Mouse (Mus musculus) midbrain, embryonic 10.5 days (tissue): Measurements from ENCODE around the gene Yipf4. TPM values are rescaled to one million over a fixed set of nuclear protein-coding genes. Genes with fewer than 3 reads are reported as not detected.
"Not testable (repeated sequence)": the region's sequence is repeated elsewhere in the genome, so short reads cannot be mapped to it uniquely, and the experiment has no call there.

Experiments
- DNase-seq: peaks from one replicate; pipeline ENCODE4 v3.0.0-alpha.2; 2017; ENCODE audit warnings: low spot score
- H3K27ac ChIP-seq: fragments of 300-500 bp; sonication (generic); replicated peaks from 2 replicates; pipeline ENCODE4 v1.5.1; 2016; ENCODE audit warnings: mild to moderate bottlenecking
- H3K27me3 ChIP-seq: fragments of 300-500 bp; sonication (generic); 2 replicates; pipeline ENCODE4 v1.6.1; 2016; ENCODE audit warnings: low read depth, mild to moderate bottlenecking; ENCODE audit not compliant: poor library complexity, severe bottlenecking
- H3K36me3 ChIP-seq: fragments of 300-500 bp; sonication (generic); 2 replicates; pipeline ENCODE4 v1.6.1; 2016; ENCODE audit warnings: mild to moderate bottlenecking, moderate library complexity
- H3K4me1 ChIP-seq: fragments of 300-500 bp; sonication (generic); 2 replicates; pipeline ENCODE4 v1.6.1; 2016
- H3K4me3 ChIP-seq: fragments of 300-500 bp; sonication (generic); 2 replicates; pipeline ENCODE4 v1.5.1; 2016; ENCODE audit warnings: mild to moderate bottlenecking, moderate library complexity
- H3K9me3 ChIP-seq: fragments of 300-500 bp; sonication (generic); replicated peaks from 2 replicates; pipeline ENCODE4 v1.6.1; 2016; ENCODE audit warnings: mild to moderate bottlenecking
- WGBS: fragments of 180-500 bp; shearing (Covaris S2); methylation state at CpG from one replicate; pipeline ENCODE4 v1.1.7; 2016; 5-methylcytosine and 5-hydroxymethylcytosine counted together
- polyA plus RNA-seq: library from polyadenylated mRNA; unstranded; fragments of >200 nt; fragmentation: Nextera tagmentation; extraction: Ambion mirVana; gene quantifications from 2 replicates; pipeline ENCODE4 v1.2.1, GENCODE M21; 2016

Gene Yipf4
- 37.0 and 38.8 TPM in 2 replicates for polyA plus RNA-seq

- Histone ChIP-seq H3K4me1 (peaks cover 8% of the 10 kb centered on the region), H3K9me3 (no peaks in the 10 kb centered on the region), H3K27ac (peak within 1 kb of the TSS; percentile 84), H3K4me3 (peak within 1 kb of the TSS; percentile 82), H3K27me3 (no peaks in the 10 kb centered on the region), H3K36me3 (peaks cover 27% of the 10 kb centered on the region)
- 5% methylated on average over 58 of the region's 58 CpGs for WGBS
- DNase-seq: peak; percentile 94
These were observed at the start of gene Yipf4 for GRCm38 (mm10) chr17:74489024-74489900. Gene Yipf4 (plus strand): TSS chr17:74489493.

- no peak overlapping the region for H3K4me3 ChIP-seq
- H3K4me1 ChIP-seq: no peaks in the 10 kb centered on the region
- no peaks in the 10 kb centered on the region for H3K36me3 ChIP-seq
- no peak for DNase-seq
- H3K9me3 ChIP-seq: no peaks in the 10 kb centered on the region
- H3K27me3 ChIP-seq: no peaks in the 10 kb centered on the region
- no peak overlapping the region for H3K27ac ChIP-seq
- WGBS: 81% methylated on average over 5 of the region's 5 CpGs
These were observed 48.8 kb upstream of the Yipf4 start for GRCm38 (mm10) chr17:74440486-74440885.

DNA sequence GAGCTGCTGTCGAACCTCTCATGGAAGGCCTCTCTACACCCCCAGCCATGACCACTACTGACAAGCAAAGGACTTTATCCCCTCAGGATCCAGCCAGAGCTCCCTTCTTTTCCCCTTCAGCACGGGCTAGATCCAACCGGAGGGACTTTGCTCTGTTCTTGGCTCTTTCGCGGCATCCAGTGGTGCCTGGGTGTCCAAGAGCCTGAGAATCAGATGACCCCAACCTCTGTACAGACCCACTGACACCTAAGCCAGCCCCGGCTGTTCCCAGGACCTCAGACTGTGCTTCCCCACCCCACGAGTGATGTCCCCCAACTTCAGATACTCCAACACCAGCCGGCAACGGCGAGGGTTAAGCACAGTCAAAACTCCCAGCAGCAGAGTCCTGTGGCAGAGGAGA is 39.5 kb upstream of the Yipf4 start:
- Histone ChIP-seq H3K9me3 (no peaks in the 10 kb centered on the region), H3K27me3 (no peaks in the 10 kb centered on the region), H3K27ac (no peak overlapping the region), H3K4me3 (no peak overlapping the region), H3K36me3 (no peaks in the 10 kb centered on the region), H3K4me1 (no peaks in the 10 kb centered on the region)
- DNase-seq: no peak
- 91% methylated on average over 10 of the region's 10 CpGs for WGBS

- WGBS: 92% methylated on average over 3 of the region's 3 CpGs
These were observed 35.4 kb upstream of the Yipf4 start for GRCm38 (mm10) chr17:74453928-74454327.

GRCm38 (mm10) chr17:74454660-74455059 is 34.6 kb upstream of the Yipf4 start:
- Histone ChIP-seq H3K27me3 (no peaks in the 10 kb centered on the region), H3K36me3 (no peaks in the 10 kb centered on the region), H3K4me1 (no peaks in the 10 kb centered on the region), H3K9me3 (no peaks in the 10 kb centered on the region), H3K4me3 (no peak overlapping the region), H3K27ac (no peak overlapping the region)
- DNase-seq: no peak
- WGBS: 89% methylated on average over 1 of the region's 1 CpGs

More at GRCm38 (mm10) chr17:74453928-74454327, 35.4 kb upstream of the Yipf4 start:
- Histone ChIP-seq H3K4me3 (no peak overlapping the region), H3K4me1 (no peaks in the 10 kb centered on the region), H3K27me3 (no peaks in the 10 kb centered on the region), H3K27ac (no peak overlapping the region), H3K9me3 (no peaks in the 10 kb centered on the region), H3K36me3 (no peaks in the 10 kb centered on the region)
- DNase-seq: no peak

- H3K27me3 ChIP-seq: no peaks in the 10 kb centered on the region
- WGBS: 96% methylated on average over 4 of the region's 4 CpGs
- H3K4me1 ChIP-seq: no peaks in the 10 kb centered on the region
- H3K36me3 ChIP-seq: no peaks in the 10 kb centered on the region
- no peak overlapping the region for H3K4me3 ChIP-seq
- no peak overlapping the region for H3K27ac ChIP-seq
- no peaks in the 10 kb centered on the region for H3K9me3 ChIP-seq
- DNase-seq: no peak
These were observed 33.9 kb upstream of the Yipf4 start for GRCm38 (mm10) chr17:74455426-74455825.

DNA sequence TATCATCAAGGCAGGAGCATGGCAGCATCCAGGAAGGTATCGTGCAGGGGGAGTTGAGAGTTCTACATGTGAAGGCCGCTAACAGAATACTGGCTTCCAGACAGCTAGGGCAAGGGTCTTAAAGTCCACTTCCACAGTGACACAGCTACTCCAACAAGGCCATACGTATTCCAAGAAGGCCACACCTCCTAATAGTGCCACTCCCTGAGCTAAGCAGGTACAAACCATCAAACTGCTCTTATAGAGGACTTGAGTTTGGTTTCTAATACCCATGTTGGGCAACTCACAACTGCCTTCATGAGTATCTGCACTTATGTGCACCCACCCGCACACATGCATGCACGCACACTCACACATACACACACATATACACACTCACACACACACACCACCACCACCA is 32.5 kb upstream of the Yipf4 start:
- no peak overlapping the region for H3K27ac ChIP-seq
- no peak overlapping the region for H3K4me3 ChIP-seq
- no peaks in the 10 kb centered on the region for H3K9me3 ChIP-seq
- no peaks in the 10 kb centered on the region for H3K27me3 ChIP-seq
- DNase-seq: no peak
- no peaks in the 10 kb centered on the region for H3K4me1 ChIP-seq
- 91% methylated on average over 5 of the region's 5 CpGs for WGBS
- no peaks in the 10 kb centered on the region for H3K36me3 ChIP-seq

DNA sequence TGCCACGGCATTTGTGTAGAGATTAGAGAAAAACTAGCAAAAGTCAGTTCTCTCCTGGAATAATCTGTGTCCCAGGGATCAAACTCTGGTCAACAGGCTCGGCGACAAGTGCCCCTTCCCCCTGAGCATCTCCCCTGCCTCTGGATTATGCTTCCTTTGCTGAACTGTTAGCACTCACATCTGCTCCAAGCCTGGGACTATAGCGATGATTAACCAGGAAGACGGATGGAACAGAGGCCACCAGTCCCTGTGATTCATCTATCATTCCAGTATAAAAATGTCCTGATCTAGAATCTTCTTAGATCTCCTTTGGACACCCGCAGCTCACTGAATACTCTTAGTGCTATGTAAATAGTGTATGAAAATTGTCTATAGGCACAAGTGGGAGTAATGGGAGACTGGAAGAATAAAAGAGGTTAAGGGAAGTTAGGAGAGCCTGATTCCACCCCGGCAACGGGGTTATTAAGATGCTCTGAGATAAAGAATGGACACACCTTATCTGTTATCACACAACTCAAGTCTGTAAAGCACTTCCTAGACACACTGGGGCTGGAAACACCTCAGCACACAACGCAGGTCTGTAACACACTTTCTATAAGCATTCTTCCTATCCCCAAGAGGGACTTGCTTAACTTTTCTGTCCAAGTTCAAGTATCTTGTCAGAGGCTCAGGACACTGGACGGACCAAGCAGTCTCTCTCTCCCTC is 31.2 kb upstream of the Yipf4 start:
- no peaks in the 10 kb centered on the region for H3K4me1 ChIP-seq
- no peak for DNase-seq
- H3K9me3 ChIP-seq: no peaks in the 10 kb centered on the region
- 80% methylated on average over 10 of the region's 10 CpGs for WGBS
- no peaks in the 10 kb centered on the region for H3K27me3 ChIP-seq
- no peaks in the 10 kb centered on the region for H3K36me3 ChIP-seq
- H3K4me3 ChIP-seq: no peak overlapping the region
- H3K27ac ChIP-seq: no peak overlapping the region

- no peaks in the 10 kb centered on the region for H3K36me3 ChIP-seq
- H3K27ac ChIP-seq: no peak within 1 kb of the TSS
- no peak within 1 kb of the TSS for H3K4me3 ChIP-seq
- DNase-seq: no peak
- 62% methylated on average over 8 of the region's 8 CpGs for WGBS
- H3K4me1 ChIP-seq: no peaks in the 10 kb centered on the region
- no peaks in the 10 kb centered on the region for H3K27me3 ChIP-seq
- H3K9me3 ChIP-seq: no peaks in the 10 kb centered on the region
These were observed 30.4 kb upstream of the Yipf4 start, which contains the start of gene Nlrc4 for GRCm38 (mm10) chr17:74458711-74459408. Gene Nlrc4 (minus strand): TSS chr17:74459142.

- Histone ChIP-seq H3K4me1 (no peaks in the 10 kb centered on the region), H3K4me3 (no peak overlapping the region), H3K9me3 (no peaks in the 10 kb centered on the region), H3K27ac (no peak overlapping the region), H3K36me3 (no peaks in the 10 kb centered on the region), H3K27me3 (no peaks in the 10 kb centered on the region)
- no peak for DNase-seq
These were observed 25.8 kb upstream of the Yipf4 start for GRCm38 (mm10) chr17:74463510-74463909.

DNA sequence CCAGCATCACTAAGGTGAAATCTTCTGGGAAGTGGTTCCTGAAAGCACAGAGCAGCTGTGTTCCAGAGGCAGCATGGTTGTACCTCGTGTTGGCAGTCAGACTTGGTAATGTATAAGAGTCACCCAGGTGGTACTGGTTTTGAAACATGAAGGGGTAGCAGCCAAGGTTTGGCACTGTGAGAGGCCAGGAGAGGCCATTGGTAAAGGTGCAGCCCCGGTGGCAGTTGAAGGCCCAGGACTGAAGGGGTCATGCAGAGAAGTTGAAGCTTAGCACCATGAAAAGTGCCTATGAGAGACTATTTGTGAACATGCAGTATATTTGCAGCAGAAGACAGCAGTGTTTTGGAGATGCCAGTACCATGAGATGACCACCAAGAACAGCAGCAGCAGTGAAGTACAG is 21.3 kb upstream of the Yipf4 start:
- H3K27me3 ChIP-seq, H3K9me3 ChIP-seq, DNase-seq, H3K36me3 ChIP-seq, H3K4me3 ChIP-seq, H3K4me1 ChIP-seq, H3K27ac ChIP-seq: not testable (repeated sequence)
- WGBS: 90% methylated on average over 2 of the region's 2 CpGs

- 83% methylated on average over 6 of the region's 6 CpGs for WGBS
These were observed 19.2 kb upstream of the Yipf4 start for GRCm38 (mm10) chr17:74470133-74470532.

More at GRCm38 (mm10) chr17:74470133-74470532, 19.2 kb upstream of the Yipf4 start:
- not testable (repeated sequence) for H3K36me3 ChIP-seq, DNase-seq, H3K4me1 ChIP-seq, H3K27me3 ChIP-seq, H3K4me3 ChIP-seq, H3K9me3 ChIP-seq, H3K27ac ChIP-seq
